In genomic region chr4:139610954-139611353, GRCm38 (mm10) we compare ENCODE assay signal across 13 mouse cellular contexts. TPM values are rescaled to one million over a fixed set of nuclear protein-coding genes. Genes with fewer than 3 reads are reported as not detected.
DNase-seq lines count a peak whose midpoint lies in the region; ATAC-seq and TF ChIP-seq lines count a peak whose summit lies in the region.
"Had no signal": no experiment of that assay in that cellular context is flagged by ENCODE, and none has a peak within 500 bp of the region (broad histone marks: within the 10 kb centered on the region; RNA-seq: fewer than 3 reads in every experiment).

No protein-coding gene starts in this region.

- peak; percentile 92 for DNase-seq in heart, adult 11 months
- no peak for DNase-seq in heart, postnatal 36 days
- no peak for DNase-seq in kidney, postnatal 0 days (ENCODE audit: low spot score)
- DNase-seq in kidney, postnatal 36 days: no peak
- no peak for DNase-seq in spleen, adult 12 weeks (ENCODE audit: low spot score)
- DNase-seq in ovary, postnatal 10 days (ENCODE audit: low spot score): no peak

- H3K36me3 ChIP-seq in kidney, postnatal 0 days (ENCODE audit: insufficient read depth, low read length): peaks cover 35% of the 10 kb centered on the region; the same call in 1 of the 2 replicates
- peaks cover 11% of the 10 kb centered on the region for H3K36me3 ChIP-seq in forebrain, embryonic 16.5 days (ENCODE audit: control insufficient read depth, insufficient read depth)
- peaks cover 17% of the 10 kb centered on the region for H3K36me3 ChIP-seq in midbrain, embryonic 15.5 days (replicated peaks)

- WGBS in kidney, postnatal 0 days: 59% methylated on average over 6 of the region's 6 CpGs
- WGBS in forebrain, embryonic 16.5 days: 47% methylated on average over 6 of the region's 6 CpGs
- 26% methylated on average over 6 of the region's 6 CpGs for WGBS in midbrain, embryonic 15.5 days

- no peak overlapping the region for H3K4me3 ChIP-seq in kidney, postnatal 0 days (replicated peaks; ENCODE audit: low read depth, low read length)
- H3K4me3 ChIP-seq in forebrain, embryonic 16.5 days (replicated peaks; ENCODE audit: low read length): no peak overlapping the region
- no peak overlapping the region for H3K4me3 ChIP-seq in midbrain, embryonic 15.5 days

- intact Hi-C loops in heart, postnatal 36 days (cut with DNase I): loop anchor here (1.0 to 2.0 kb wide), 2 partner anchors 36 to 141 kb away; no protein-coding TSS in a partner anchor

- H3K4me1 ChIP-seq in kidney, postnatal 0 days (replicated peaks; ENCODE audit: insufficient read depth, low read length): no peaks in the 10 kb centered on the region
- peaks cover 4% of the 10 kb centered on the region; the same call in 1 of the 2 replicates for H3K4me1 ChIP-seq in forebrain, embryonic 16.5 days (replicated peaks; ENCODE audit: control insufficient read depth, insufficient read depth, low read length)
- peaks cover 13% of the 10 kb centered on the region for H3K4me1 ChIP-seq in midbrain, embryonic 15.5 days

- no peak for TF ChIP-seq CTCF in kidney, postnatal 0 days (IDR thresholded peaks at IDR 0.05; ENCODE audit: low read depth)

- H3K27me3 ChIP-seq in kidney, postnatal 0 days (ENCODE audit: insufficient read depth, low read length): no peaks in the 10 kb centered on the region
- no peaks in the 10 kb centered on the region for H3K27me3 ChIP-seq in forebrain, embryonic 16.5 days (replicated peaks; ENCODE audit: control insufficient read depth, insufficient read depth, low read length)
- H3K27me3 ChIP-seq in midbrain, embryonic 15.5 days (replicated peaks): no peaks in the 10 kb centered on the region

- no peaks in the 10 kb centered on the region for H3K9me3 ChIP-seq in kidney, postnatal 0 days (replicated peaks; ENCODE audit: low read length)
- H3K9me3 ChIP-seq in forebrain, embryonic 16.5 days (ENCODE audit: control insufficient read depth, low read length): peaks cover 3% of the 10 kb centered on the region; the same call in 1 of the 2 replicates
- no peaks in the 10 kb centered on the region for H3K9me3 ChIP-seq in midbrain, embryonic 15.5 days

- H3K9ac ChIP-seq in kidney, postnatal 0 days (ENCODE audit: low read depth, low read length): no peak overlapping the region
- H3K9ac ChIP-seq in forebrain, embryonic 16.5 days (replicated peaks; ENCODE audit: low read depth, low read length): no peak overlapping the region
- no peak overlapping the region for H3K9ac ChIP-seq in midbrain, embryonic 15.5 days
- H3K9ac ChIP-seq: liver, embryonic 14.5 days had no signal

- no peak for ATAC-seq in kidney, postnatal 0 days (replicated peaks; ENCODE audit: low FRiP score, low read depth)
- ATAC-seq in forebrain, embryonic 16.5 days: peak; percentile 22; the same call in 1 of the 2 replicates
- 0 out of 2 replicates have a peak, but pooled peaks have one; percentile 18 for ATAC-seq in midbrain, embryonic 15.5 days (replicated peaks)

- 0 out of 2 replicates have a peak overlapping the region, but pooled peaks have one; percentile 36 for H3K27ac ChIP-seq in kidney, postnatal 0 days
- no peak overlapping the region for H3K27ac ChIP-seq in forebrain, embryonic 16.5 days (ENCODE audit: low read length)
- H3K27ac ChIP-seq in midbrain, embryonic 15.5 days: peak overlapping the region; percentile 54
- H3K27ac ChIP-seq: liver, embryonic 14.5 days had no signal

- no peak overlapping the region for H3K4me2 ChIP-seq in kidney, postnatal 0 days (ENCODE audit: low read length)
- no peak overlapping the region for H3K4me2 ChIP-seq in forebrain, embryonic 16.5 days (ENCODE audit: low read length)
- no peak overlapping the region for H3K4me2 ChIP-seq in midbrain, embryonic 15.5 days

RNA-seq across cellular contexts. Expression of gene Gm21969, which starts 8.0 kb away (rescaled TPM):
- total RNA-seq in heart, postnatal 36 days (2021): not detected
- 0.04 TPM in 1 of 2 replicates, not detected in the other for polyA plus RNA-seq in kidney, postnatal 0 days (2015; fragmentation: Nextera tagmentation; extraction: Ambion mirVana)
- not detected in 2 replicates for polyA plus RNA-seq in forebrain, embryonic 16.5 days (2015; fragmentation: Nextera tagmentation; extraction: Ambion mirVana)
- polyA plus RNA-seq in midbrain, embryonic 15.5 days (2015; fragmentation: Nextera tagmentation; extraction: Ambion mirVana): not detected in 2 replicates
- total RNA-seq: adrenal gland, postnatal 25 days; granulocyte monocyte progenitor cell, adult 5-6 weeks; layer of hippocampus, postnatal 14 days had no signal
- polyA plus RNA-seq: liver, embryonic 14.5 days; thymus, adult 2 months had no signal

RNA-seq across cellular contexts. Expression of gene Aldh4a1, which starts 11.7 kb away (rescaled TPM):
- total RNA-seq in heart, postnatal 36 days (2021): 10 to 100 TPM; 73.7 to 76.3 TPM
- polyA plus RNA-seq in kidney, postnatal 0 days (2015; fragmentation: Nextera tagmentation; extraction: Ambion mirVana): 91.0 and 106 TPM in 2 replicates
- 30.2 and 31.1 TPM in 2 replicates for polyA plus RNA-seq in forebrain, embryonic 16.5 days (2015; fragmentation: Nextera tagmentation; extraction: Ambion mirVana)
- 27.1 and 32.0 TPM in 2 replicates for polyA plus RNA-seq in midbrain, embryonic 15.5 days (2015; fragmentation: Nextera tagmentation; extraction: Ambion mirVana)

RNA-seq across cellular contexts. Expression of gene Tas1r2, which starts 42.4 kb away (rescaled TPM):
- not detected for total RNA-seq in heart, postnatal 36 days (2021)
- not detected in 2 replicates for polyA plus RNA-seq in kidney, postnatal 0 days (2015; fragmentation: Nextera tagmentation; extraction: Ambion mirVana)
- not detected in 2 replicates for polyA plus RNA-seq in forebrain, embryonic 16.5 days (2015; fragmentation: Nextera tagmentation; extraction: Ambion mirVana)
- polyA plus RNA-seq in midbrain, embryonic 15.5 days (2015; fragmentation: Nextera tagmentation; extraction: Ambion mirVana): not detected in 2 replicates
- total RNA-seq: adrenal gland, postnatal 25 days; granulocyte monocyte progenitor cell, adult 5-6 weeks; layer of hippocampus, postnatal 14 days had no signal
- polyA plus RNA-seq: liver, embryonic 14.5 days had no signal
